Mouse (Mus musculus): ENCODE measurements around the gene Tbx6. TPM values are rescaled to one million over a fixed set of nuclear protein-coding genes. Genes with fewer than 3 reads are reported as not detected.
A peak's percentile ranks its signal among the peaks of the same experiment; 100 is the strongest.

Gene Tbx6
- polyA plus RNA-seq, 1 experiment from 2014 or later = 0.17 TPM

- Histone ChIP-seq H3K4me2 (replicated peaks; ENCODE audit: low read depth) (peak overlapping the region; percentile 85), H3K4me1 (replicated peaks; ENCODE audit: control insufficient read depth, insufficient read depth, low read length) (0 out of 2 replicates have a peak, but pooled peaks cover 3% of the 10 kb centered on the region), H3K4me3 (ENCODE audit: low read depth, low read length) (peak overlapping the region; percentile 86), H3K27ac (ENCODE audit: low read depth, low read length) (peak overlapping the region; percentile 89), H3K9ac (ENCODE audit: low read depth, low read length) (peak overlapping the region; percentile 60), H3K9me3 (ENCODE audit: control insufficient read depth) (no peaks in the 10 kb centered on the region), H3K27me3 (replicated peaks; ENCODE audit: control insufficient read depth, insufficient read depth, low read length) (no peaks in the 10 kb centered on the region), H3K36me3 (ENCODE audit: control insufficient read depth, insufficient read depth) (peaks cover 25% of the 10 kb centered on the region)
- ATAC-seq = peak; percentile 78
- WGBS = 4% methylated on average over 38 of the region's 38 CpGs
- peak; percentile 57 for TF ChIP-seq CTCF (IDR thresholded peaks at IDR 0.05; ENCODE audit: low read depth)
These were observed 18.4 kb downstream of the Tbx6 start for GRCm38 (mm10) chr7:126799468-126800268.

- WGBS = 61% methylated on average over 5 of the region's 5 CpGs
- no peak for ATAC-seq
- H3K9me3 ChIP-seq (ENCODE audit: control insufficient read depth) = no peaks in the 10 kb centered on the region
- peak overlapping the region; percentile 86 for H3K4me3 ChIP-seq (ENCODE audit: low read depth, low read length)
- peak overlapping the region; percentile 85 for H3K4me2 ChIP-seq (replicated peaks; ENCODE audit: low read depth)
- TF ChIP-seq CTCF (IDR thresholded peaks at IDR 0.05; ENCODE audit: low read depth) = no peak; the same call in 1 of the 2 replicates
- H3K4me1 ChIP-seq (replicated peaks; ENCODE audit: control insufficient read depth, insufficient read depth, low read length) = 0 out of 2 replicates have a peak, but pooled peaks cover 3% of the 10 kb centered on the region
- H3K36me3 ChIP-seq (ENCODE audit: control insufficient read depth, insufficient read depth) = peaks cover 17% of the 10 kb centered on the region; the same call in 1 of the 2 replicates
- H3K9ac ChIP-seq (ENCODE audit: low read depth, low read length) = peak overlapping the region; percentile 60
- no peaks in the 10 kb centered on the region for H3K27me3 ChIP-seq (replicated peaks; ENCODE audit: control insufficient read depth, insufficient read depth, low read length)
- peak overlapping the region; percentile 89 for H3K27ac ChIP-seq (ENCODE audit: low read depth, low read length)
These were observed 19.2 kb downstream of the Tbx6 start for GRCm38 (mm10) chr7:126800269-126801056.

- no peak overlapping the region for H3K4me2 ChIP-seq (replicated peaks; ENCODE audit: low read depth)
- TF ChIP-seq CTCF (IDR thresholded peaks at IDR 0.05; ENCODE audit: low read depth) = no peak
- no peak for ATAC-seq
- 88% methylated on average over 16 of the region's 16 CpGs for WGBS
- H3K36me3 ChIP-seq (ENCODE audit: control insufficient read depth, insufficient read depth) = peaks cover 11% of the 10 kb centered on the region; the same call in 1 of the 2 replicates
- no peak overlapping the region for H3K4me3 ChIP-seq (ENCODE audit: low read depth, low read length)
- H3K9ac ChIP-seq (ENCODE audit: low read depth, low read length) = no peak overlapping the region
- H3K27me3 ChIP-seq (replicated peaks; ENCODE audit: control insufficient read depth, insufficient read depth, low read length) = no peaks in the 10 kb centered on the region
- H3K9me3 ChIP-seq (ENCODE audit: control insufficient read depth) = no peaks in the 10 kb centered on the region
- no peak overlapping the region for H3K27ac ChIP-seq (ENCODE audit: low read depth, low read length)
- 0 out of 2 replicates have a peak, but pooled peaks cover 3% of the 10 kb centered on the region for H3K4me1 ChIP-seq (replicated peaks; ENCODE audit: control insufficient read depth, insufficient read depth, low read length)
These were observed 19.8 kb downstream of the Tbx6 start for GRCm38 (mm10) chr7:126801057-126801422.

- WGBS = 84% methylated on average over 11 of the region's 11 CpGs
- Histone ChIP-seq H3K27me3 (replicated peaks; ENCODE audit: control insufficient read depth, insufficient read depth, low read length) (no peaks in the 10 kb centered on the region), H3K4me1 (replicated peaks; ENCODE audit: control insufficient read depth, insufficient read depth, low read length) (0 out of 2 replicates have a peak, but pooled peaks cover 3% of the 10 kb centered on the region), H3K4me2 (replicated peaks; ENCODE audit: low read depth) (no peak overlapping the region), H3K9ac (ENCODE audit: low read depth, low read length) (no peak overlapping the region), H3K36me3 (ENCODE audit: control insufficient read depth, insufficient read depth) (peaks cover 3% of the 10 kb centered on the region; the same call in 1 of the 2 replicates), H3K4me3 (ENCODE audit: low read depth, low read length) (no peak overlapping the region), H3K9me3 (ENCODE audit: control insufficient read depth) (no peaks in the 10 kb centered on the region), H3K27ac (ENCODE audit: low read depth, low read length) (no peak overlapping the region)
- no peak for TF ChIP-seq CTCF (IDR thresholded peaks at IDR 0.05; ENCODE audit: low read depth)
- ATAC-seq = no peak
These were observed 21.0 kb downstream of the Tbx6 start for GRCm38 (mm10) chr7:126802134-126802889.

- TF ChIP-seq CTCF (IDR thresholded peaks at IDR 0.05; ENCODE audit: low read depth) = no peak
- Histone ChIP-seq H3K36me3 (ENCODE audit: control insufficient read depth, insufficient read depth) (no peaks in the 10 kb centered on the region; the same call in 1 of the 2 replicates), H3K4me1 (replicated peaks; ENCODE audit: control insufficient read depth, insufficient read depth, low read length) (0 out of 2 replicates have a peak, but pooled peaks cover 3% of the 10 kb centered on the region), H3K27me3 (replicated peaks; ENCODE audit: control insufficient read depth, insufficient read depth, low read length) (no peaks in the 10 kb centered on the region), H3K4me2 (replicated peaks; ENCODE audit: low read depth) (no peak overlapping the region), H3K9me3 (ENCODE audit: control insufficient read depth) (no peaks in the 10 kb centered on the region), H3K9ac (ENCODE audit: low read depth, low read length) (no peak overlapping the region), H3K4me3 (ENCODE audit: low read depth, low read length) (no peak overlapping the region), H3K27ac (ENCODE audit: low read depth, low read length) (no peak overlapping the region)
- 84% methylated on average over 6 of the region's 6 CpGs for WGBS
- ATAC-seq = no peak
These were observed 21.9 kb downstream of the Tbx6 start for GRCm38 (mm10) chr7:126803181-126803580.
